Mouse (Mus musculus) embryo, embryonic 11 days (tissue): ENCODE measurements around the gene Kctd13.

Experiments
- DNase-seq: peaks from one replicate; pipeline ENCODE4 v3.0.0-alpha.2; 2015

The Kctd13 gene

GRCm38 (mm10) chr7:126946530-126946929, 17.9 kb downstream of the Kctd13 start:
- DNase-seq: no peak

GRCm38 (mm10) chr7:126948626-126949025, 19.9 kb downstream of the Kctd13 start:
- no peak for DNase-seq

GRCm38 (mm10) chr7:126949403-126949792, 20.7 kb downstream of the Kctd13 start, which contains the start of gene Asphd1:
Gene Asphd1 (minus strand): TSS chr7:126949582.
- DNase-seq: no peak

- DNase-seq: peak; percentile 94
Observed at GRCm38 (mm10) chr7:126949793-126950646, 21.3 kb downstream of the Kctd13 start, which contains the start of gene Sez6l2. Gene Sez6l2 (plus strand): TSS chr7:126950563.

GRCm38 (mm10) chr7:126950647-126951615, 22.3 kb downstream of the Kctd13 start:
- no peak for DNase-seq

- DNase-seq: no peak
Observed at GRCm38 (mm10) chr7:126951741-126952140, 23.1 kb downstream of the Kctd13 start.

- no peak for DNase-seq
Observed at GRCm38 (mm10) chr7:126952646-126953045, 24.0 kb downstream of the Kctd13 start.

- no peak for DNase-seq
Observed at GRCm38 (mm10) chr7:126955125-126955524, 26.4 kb downstream of the Kctd13 start.

- no peak for DNase-seq
Observed at GRCm38 (mm10) chr7:126959780-126960179, 31.1 kb downstream of the Kctd13 start.

- no peak for DNase-seq
Observed at GRCm38 (mm10) chr7:126961095-126961494, 32.4 kb downstream of the Kctd13 start.

GRCm38 (mm10) chr7:126961965-126962364, 33.3 kb downstream of the Kctd13 start:
- no peak for DNase-seq

- DNase-seq: peak; percentile 58
Observed at GRCm38 (mm10) chr7:126963548-126964286, 35.0 kb downstream of the Kctd13 start.

- DNase-seq: no peak
Observed at GRCm38 (mm10) chr7:126965568-126965967, 36.9 kb downstream of the Kctd13 start.

- no peak for DNase-seq
Observed at GRCm38 (mm10) chr7:126967361-126967760, 38.7 kb downstream of the Kctd13 start.

GRCm38 (mm10) chr7:126975493-126975892, 46.8 kb downstream of the Kctd13 start:
- no peak for DNase-seq

GRCm38 (mm10) chr7:126975893-126975949, 47.0 kb downstream of the Kctd13 start, which contains the start of gene Cdipt:
Gene Cdipt (plus strand): TSS chr7:126975914.
- DNase-seq: no peak

- peak; percentile 98 for DNase-seq
Observed at GRCm38 (mm10) chr7:126975950-126976866, 47.5 kb downstream of the Kctd13 start, which contains the start of gene Cdiptos. Gene Cdiptos (minus strand): TSS chr7:126976098.

GRCm38 (mm10) chr7:126976878-126977459, 48.3 kb downstream of the Kctd13 start:
- DNase-seq: no peak

- DNase-seq: no peak
Observed at GRCm38 (mm10) chr7:126978841-126979240, 50.2 kb downstream of the Kctd13 start.

GRCm38 (mm10) chr7:126981601-126982000, 52.9 kb downstream of the Kctd13 start:
- no peak for DNase-seq

- no peak for DNase-seq
Observed at GRCm38 (mm10) chr7:126982054-126982453, 53.4 kb downstream of the Kctd13 start.

GRCm38 (mm10) chr7:126983113-126983512, 54.4 kb downstream of the Kctd13 start:
- DNase-seq: no peak
